Mouse (Mus musculus) midbrain, embryonic 15.5 days (tissue): ENCODE measurements at regions not wholly inside any gene's neighbourhood (a gene's known extent, or its start where the extent isn't known, plus 50 kb on each side); places are given as distances from the start of the nearest gene placed in this dataset.

Experiments used
- ATAC-seq: fragments of 200-750 bp; cut with Nextera tagmentation; replicated peaks from 2 replicates; pipeline ENCODE4 v1.8.0; 2017; ENCODE audit warnings: moderate TSS enrichment
- H3K27ac ChIP-seq: fragments of 300-500 bp; sonication (generic); 2 replicates; pipeline ENCODE4 v1.5.1; 2015; ENCODE audit warnings: mild to moderate bottlenecking, inconsistent platforms
- H3K27me3 ChIP-seq: fragments of 300-500 bp; sonication (generic); replicated peaks from 2 replicates; pipeline ENCODE4 v1.6.1; 2015; ENCODE audit warnings: inconsistent platforms
- H3K36me3 ChIP-seq: fragments of 300-500 bp; sonication (generic); replicated peaks from 2 replicates; pipeline ENCODE4 v1.6.1; 2015; ENCODE audit warnings: inconsistent platforms
- H3K4me1 ChIP-seq: fragments of 300-500 bp; sonication (generic); 2 replicates; pipeline ENCODE4 v1.6.1; 2015; ENCODE audit warnings: inconsistent platforms
- H3K4me2 ChIP-seq: fragments of 300-500 bp; sonication (generic); 2 replicates; pipeline ENCODE4 v1.6.1; 2015; ENCODE audit warnings: inconsistent platforms, mild to moderate bottlenecking, moderate library complexity
- H3K4me3 ChIP-seq: fragments of 300-500 bp; sonication (generic); 2 replicates; pipeline ENCODE4 v1.5.1; 2015; ENCODE audit warnings: mild to moderate bottlenecking, inconsistent platforms
- H3K9ac ChIP-seq: fragments of 300-500 bp; sonication (generic); 2 replicates; pipeline ENCODE4 v1.6.1; 2015; ENCODE audit warnings: mild to moderate bottlenecking, inconsistent platforms
- H3K9me3 ChIP-seq: fragments of 300-500 bp; sonication (generic); 2 replicates; pipeline ENCODE4 v1.6.1; 2016; ENCODE audit warnings: inconsistent platforms
- WGBS: fragments of 180-500 bp; shearing (Covaris S2); methylation state at CpG from one replicate; pipeline ENCODE4 v1.1.7; 2015; ENCODE audit warnings: mixed read lengths; 5-methylcytosine and 5-hydroxymethylcytosine counted together

- H3K4me3 ChIP-seq: no peak overlapping the region
- no peaks in the 10 kb centered on the region for H3K9me3 ChIP-seq
- H3K4me2 ChIP-seq: no peak overlapping the region
- no peaks in the 10 kb centered on the region for H3K36me3 ChIP-seq
- H3K9ac ChIP-seq: no peak overlapping the region
- H3K27ac ChIP-seq: no peak overlapping the region
- 65% methylated on average over 11 of the region's 11 CpGs for WGBS
- no peaks in the 10 kb centered on the region for H3K4me1 ChIP-seq
- no peak for ATAC-seq
- H3K27me3 ChIP-seq: no peaks in the 10 kb centered on the region
These were observed 167.0 kb upstream of the Slc22a22 start for GRCm38 (mm10) chr15:57644331-57644953.

DNA sequence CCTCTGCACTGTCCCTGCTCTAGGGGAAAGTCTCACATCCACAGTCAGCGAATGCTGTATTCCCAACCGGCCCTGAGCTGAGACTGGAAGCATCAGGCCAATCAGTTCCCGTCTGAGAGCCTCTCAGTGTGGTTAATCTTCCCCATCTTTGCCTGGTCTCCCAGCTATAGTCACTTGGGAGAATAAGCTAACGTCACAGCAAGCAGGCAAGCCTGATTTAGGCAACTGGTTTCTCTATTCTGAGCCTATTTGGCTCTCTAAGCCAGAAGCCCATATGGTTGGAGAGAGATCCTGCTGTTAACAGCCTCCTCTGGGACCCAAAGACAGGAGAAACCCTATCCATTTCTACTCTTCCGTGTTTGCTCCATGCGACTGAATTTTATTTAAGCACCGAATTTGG, 161.7 kb upstream of the Slc22a22 start:
- H3K4me2 ChIP-seq: no peak overlapping the region
- H3K4me1 ChIP-seq: no peaks in the 10 kb centered on the region
- no peak overlapping the region for H3K27ac ChIP-seq
- no peak overlapping the region for H3K9ac ChIP-seq
- no peaks in the 10 kb centered on the region for H3K27me3 ChIP-seq
- H3K36me3 ChIP-seq: no peaks in the 10 kb centered on the region
- 58% methylated on average over 7 of the region's 7 CpGs for WGBS
- ATAC-seq: no peak
- H3K4me3 ChIP-seq: no peak overlapping the region
- no peaks in the 10 kb centered on the region for H3K9me3 ChIP-seq

- 68% methylated on average over 3 of the region's 3 CpGs for WGBS
- no peaks in the 10 kb centered on the region for H3K4me1 ChIP-seq
- peak; percentile 55 for ATAC-seq
- no peak overlapping the region for H3K9ac ChIP-seq
- no peak overlapping the region for H3K4me2 ChIP-seq
- H3K27ac ChIP-seq: no peak overlapping the region
- H3K27me3 ChIP-seq: no peaks in the 10 kb centered on the region
- no peaks in the 10 kb centered on the region for H3K9me3 ChIP-seq
- H3K4me3 ChIP-seq: no peak overlapping the region
- no peaks in the 10 kb centered on the region for H3K36me3 ChIP-seq
These were observed 155.6 kb upstream of the Slc22a22 start for GRCm38 (mm10) chr15:57633067-57633466.

DNA sequence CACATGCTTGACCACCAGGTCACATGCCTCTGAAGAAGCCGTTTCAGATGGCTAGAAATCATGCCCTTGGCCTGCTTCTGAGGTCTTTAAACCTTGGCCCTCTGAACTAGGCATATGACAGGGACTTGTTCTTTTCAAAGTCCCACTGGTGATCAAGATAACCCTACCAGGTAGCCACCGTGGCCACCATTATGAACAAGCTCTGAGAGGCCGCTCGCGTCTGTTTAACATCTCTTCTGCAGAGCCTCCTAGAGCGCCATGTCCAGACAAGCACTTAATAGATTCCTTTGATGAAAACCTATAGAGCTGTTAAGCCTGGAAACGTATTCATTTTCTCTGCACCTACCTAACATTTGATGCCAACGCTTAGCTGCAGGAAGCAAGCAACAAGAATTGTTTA, 155.1 kb upstream of the Slc22a22 start:
- Histone ChIP-seq H3K27ac (no peak overlapping the region), H3K27me3 (no peaks in the 10 kb centered on the region), H3K36me3 (no peaks in the 10 kb centered on the region), H3K4me3 (no peak overlapping the region), H3K4me2 (no peak overlapping the region), H3K9ac (no peak overlapping the region), H3K4me1 (no peaks in the 10 kb centered on the region), H3K9me3 (no peaks in the 10 kb centered on the region)
- 75% methylated on average over 8 of the region's 8 CpGs for WGBS
- ATAC-seq: peak; percentile 74; the same call in 1 of the 2 replicates

GRCm38 (mm10) chr15:57618466-57618865, 141.0 kb upstream of the Slc22a22 start:
- no peak overlapping the region for H3K4me2 ChIP-seq
- H3K27ac ChIP-seq: no peak overlapping the region
- WGBS: 84% methylated on average over 6 of the region's 6 CpGs
- no peaks in the 10 kb centered on the region for H3K36me3 ChIP-seq
- H3K27me3 ChIP-seq: no peaks in the 10 kb centered on the region
- no peaks in the 10 kb centered on the region for H3K4me1 ChIP-seq
- no peak overlapping the region for H3K9ac ChIP-seq
- no peaks in the 10 kb centered on the region for H3K9me3 ChIP-seq
- no peak overlapping the region for H3K4me3 ChIP-seq
- ATAC-seq: no peak

DNA sequence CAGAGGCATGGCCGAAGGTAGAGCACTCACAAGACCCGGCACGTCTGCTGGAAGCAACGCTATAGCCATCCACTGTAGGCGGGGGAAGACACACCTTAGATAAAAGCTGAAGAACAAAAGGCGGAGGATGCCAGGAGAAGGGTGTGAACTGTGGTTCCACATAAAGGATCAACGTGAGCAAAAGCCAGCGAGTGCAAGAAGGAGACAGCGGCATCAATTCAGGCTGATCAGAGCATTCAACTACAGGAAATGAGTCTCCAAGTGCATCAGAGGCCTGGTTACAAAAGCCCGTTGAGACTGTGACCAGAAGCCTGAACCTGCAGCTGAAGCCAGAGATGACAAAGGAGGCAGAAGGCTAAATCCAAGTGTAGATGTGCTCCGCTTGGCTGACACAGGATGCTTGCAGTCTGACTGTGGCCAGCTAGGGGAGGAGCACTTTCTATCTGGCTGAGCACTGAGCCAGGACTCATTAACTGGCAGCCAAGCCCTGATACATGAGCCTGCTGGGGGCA, 139.5 kb upstream of the Slc22a22 start:
- H3K36me3 ChIP-seq: no peaks in the 10 kb centered on the region
- ATAC-seq: no peak
- H3K27me3 ChIP-seq: no peaks in the 10 kb centered on the region
- H3K9ac ChIP-seq: no peak overlapping the region
- H3K4me1 ChIP-seq: no peaks in the 10 kb centered on the region
- no peak overlapping the region for H3K4me3 ChIP-seq
- WGBS: 58% methylated on average over 11 of the region's 11 CpGs
- no peaks in the 10 kb centered on the region for H3K9me3 ChIP-seq
- H3K4me2 ChIP-seq: no peak overlapping the region
- H3K27ac ChIP-seq: no peak overlapping the region

DNA sequence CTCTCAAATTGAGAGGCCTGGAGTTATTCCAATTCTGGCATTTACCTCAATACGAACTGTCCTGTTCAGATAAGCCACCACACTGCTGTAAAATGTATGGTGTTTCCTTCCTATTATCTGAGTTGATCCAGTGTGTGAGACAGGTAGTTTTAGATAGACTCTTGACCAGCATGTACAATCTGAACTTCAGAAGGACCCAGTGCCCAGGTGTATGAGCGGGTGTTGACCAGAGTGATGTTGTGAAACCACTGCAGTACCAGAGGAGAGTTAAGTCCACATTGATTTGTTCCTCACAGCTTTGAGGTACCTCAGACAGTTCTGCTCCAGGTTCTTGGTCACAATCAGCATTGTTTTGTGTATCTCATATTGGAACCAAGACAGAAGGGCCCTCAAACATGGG, 132.6 kb upstream of the Slc22a22 start:
- Histone ChIP-seq H3K9ac (no peak overlapping the region), H3K4me1 (no peaks in the 10 kb centered on the region), H3K27ac (no peak overlapping the region), H3K9me3 (no peaks in the 10 kb centered on the region), H3K4me3 (no peak overlapping the region), H3K4me2 (no peak overlapping the region), H3K27me3 (no peaks in the 10 kb centered on the region), H3K36me3 (no peaks in the 10 kb centered on the region)
- WGBS: 91% methylated on average over 2 of the region's 2 CpGs
- no peak for ATAC-seq

DNA sequence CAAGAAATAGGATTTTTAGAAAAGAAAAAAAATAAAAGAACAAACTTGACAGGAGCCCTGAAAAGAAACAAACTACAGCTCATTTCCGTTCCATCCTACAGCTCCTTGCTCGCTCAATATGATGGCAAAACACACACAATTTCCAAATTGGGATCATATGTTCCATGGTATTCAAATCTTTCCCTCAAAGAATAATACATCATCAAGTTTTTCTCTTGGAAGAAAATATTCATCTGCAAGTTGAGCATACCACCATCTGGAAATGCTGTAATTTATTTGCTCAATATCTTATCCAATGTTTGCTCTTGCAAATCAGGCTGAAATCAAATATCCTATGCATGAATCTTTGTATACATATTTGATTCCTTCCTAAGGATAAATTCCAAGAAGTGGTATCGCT, 131.1 kb upstream of the Slc22a22 start:
- Histone ChIP-seq H3K4me1 (no peaks in the 10 kb centered on the region), H3K4me2 (no peak overlapping the region), H3K36me3 (no peaks in the 10 kb centered on the region), H3K4me3 (no peak overlapping the region), H3K9me3 (no peaks in the 10 kb centered on the region), H3K27ac (no peak overlapping the region), H3K9ac (no peak overlapping the region), H3K27me3 (no peaks in the 10 kb centered on the region)
- no peak for ATAC-seq
- 89% methylated on average over 3 of the region's 3 CpGs for WGBS

GRCm38 (mm10) chr15:57600562-57600961, 123.1 kb upstream of the Slc22a22 start:
- no peaks in the 10 kb centered on the region for H3K27me3 ChIP-seq
- no peak overlapping the region for H3K4me2 ChIP-seq
- no peaks in the 10 kb centered on the region for H3K36me3 ChIP-seq
- no peak overlapping the region for H3K27ac ChIP-seq
- no peak overlapping the region for H3K9ac ChIP-seq
- ATAC-seq: peak; percentile 88
- no peaks in the 10 kb centered on the region for H3K4me1 ChIP-seq
- H3K9me3 ChIP-seq: no peaks in the 10 kb centered on the region
- H3K4me3 ChIP-seq: no peak overlapping the region
- WGBS: 19% methylated on average over 6 of the region's 6 CpGs

DNA sequence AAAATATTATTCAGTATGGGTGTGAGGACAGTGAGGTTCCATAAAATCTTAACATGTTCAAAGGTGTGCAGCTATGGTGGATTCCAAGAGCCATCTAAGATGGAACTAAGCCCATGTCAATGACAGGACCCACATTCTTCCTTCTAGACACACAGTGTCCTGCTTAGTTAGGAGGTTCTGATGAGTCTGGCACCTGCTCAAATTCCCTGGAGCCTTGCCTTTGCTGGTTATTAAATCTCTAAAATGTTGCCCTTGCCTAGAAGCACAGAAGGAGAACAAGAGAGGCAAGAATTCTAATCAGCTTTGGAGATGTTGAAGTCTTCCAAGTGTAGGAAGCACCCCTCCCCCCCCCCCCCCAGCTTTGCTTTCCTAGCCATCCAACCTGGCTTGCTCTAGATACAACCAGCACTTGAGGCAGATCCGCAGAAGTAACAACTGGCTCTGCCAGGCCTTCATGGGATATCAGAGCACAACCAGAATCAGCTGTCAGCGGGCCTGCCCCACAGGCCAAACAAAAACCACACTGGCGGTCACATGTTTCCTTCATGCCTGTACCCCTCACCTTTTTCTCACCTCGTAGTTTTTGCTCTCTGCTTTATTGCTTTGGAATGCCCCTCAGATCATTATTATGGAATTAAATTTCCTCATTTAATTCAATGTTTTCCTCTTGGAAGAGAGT, 116.0 kb upstream of the Slc22a22 start:
- no peak overlapping the region for H3K4me3 ChIP-seq
- no peaks in the 10 kb centered on the region for H3K36me3 ChIP-seq
- no peaks in the 10 kb centered on the region for H3K27me3 ChIP-seq
- H3K4me2 ChIP-seq: no peak overlapping the region
- H3K27ac ChIP-seq: no peak overlapping the region
- no peaks in the 10 kb centered on the region for H3K9me3 ChIP-seq
- 86% methylated on average over 4 of the region's 4 CpGs for WGBS
- peaks cover 14% of the 10 kb centered on the region for H3K4me1 ChIP-seq
- no peak overlapping the region for H3K9ac ChIP-seq
- ATAC-seq: no peak

GRCm38 (mm10) chr15:57590597-57591219, 113.3 kb upstream of the Slc22a22 start:
- Histone ChIP-seq H3K27me3 (no peaks in the 10 kb centered on the region), H3K9me3 (no peaks in the 10 kb centered on the region), H3K4me1 (peaks cover 14% of the 10 kb centered on the region), H3K4me2 (no peak overlapping the region), H3K9ac (no peak overlapping the region), H3K27ac (no peak overlapping the region), H3K36me3 (no peaks in the 10 kb centered on the region), H3K4me3 (no peak overlapping the region)
- WGBS: 51% methylated on average over 7 of the region's 7 CpGs
- ATAC-seq: peak; percentile 49

DNA sequence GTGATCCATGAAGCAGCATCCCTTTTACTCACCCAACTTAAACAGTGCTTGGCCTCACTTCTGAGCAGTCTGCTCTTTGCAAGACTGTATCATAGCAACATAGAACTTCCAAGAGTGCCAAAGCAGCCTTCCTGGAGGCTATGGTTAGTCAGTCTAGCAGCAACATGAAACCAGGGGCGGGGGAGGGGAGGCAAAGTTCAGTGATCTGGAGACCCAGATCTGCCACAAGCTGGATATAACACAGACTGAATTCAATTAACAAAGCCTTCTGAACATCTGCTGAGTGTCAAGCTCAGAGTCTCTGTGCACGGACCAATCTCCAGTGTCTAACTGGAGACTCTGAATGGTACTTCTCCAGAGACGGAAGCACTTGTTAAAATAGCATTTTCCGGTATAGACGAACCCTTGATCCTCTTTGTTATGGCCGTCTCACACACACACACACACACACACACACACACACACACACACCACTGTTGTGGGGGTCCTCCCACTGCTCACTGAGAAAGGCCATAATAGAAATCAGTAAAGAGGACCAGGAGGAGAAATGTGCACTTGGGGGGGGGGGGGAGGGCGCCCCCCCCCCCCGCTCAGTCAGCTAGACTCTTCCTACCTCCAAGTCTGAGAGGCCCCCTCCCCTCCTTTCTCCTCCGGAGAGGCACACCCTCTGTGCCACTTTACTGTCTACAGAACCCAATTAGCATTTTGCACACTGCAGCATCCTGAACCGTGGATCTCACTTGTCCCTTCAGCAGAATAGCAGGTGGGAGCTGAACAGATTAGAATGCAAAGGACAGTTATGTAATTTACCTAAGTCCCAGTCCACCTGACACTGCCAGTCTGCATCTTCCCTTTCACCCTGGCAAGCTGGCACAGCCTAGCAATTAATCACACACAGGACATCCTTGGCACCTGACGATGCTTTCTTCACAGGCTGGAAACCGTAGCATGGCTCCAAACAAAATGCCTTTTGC, 112.3 kb upstream of the Slc22a22 start:
- peaks cover 14% of the 10 kb centered on the region for H3K4me1 ChIP-seq
- no peak overlapping the region for H3K4me3 ChIP-seq
- H3K36me3 ChIP-seq: no peaks in the 10 kb centered on the region
- 17% methylated on average over 11 of the region's 12 CpGs for WGBS
- ATAC-seq: peak; percentile 77
- H3K27ac ChIP-seq: peak overlapping the region; percentile 42
- H3K4me2 ChIP-seq: peak overlapping the region; percentile 25
- no peak overlapping the region for H3K9ac ChIP-seq
- no peaks in the 10 kb centered on the region for H3K27me3 ChIP-seq
- H3K9me3 ChIP-seq: no peaks in the 10 kb centered on the region
